Mouse (Mus musculus): ENCODE data around the gene Klk4. TPM values are rescaled to one million over a fixed set of nuclear protein-coding genes. Genes with fewer than 3 reads are reported as not detected.

The Klk4 gene
- polyA plus RNA-seq, 1 experiment from 2014 or later, result not detected

DNA sequence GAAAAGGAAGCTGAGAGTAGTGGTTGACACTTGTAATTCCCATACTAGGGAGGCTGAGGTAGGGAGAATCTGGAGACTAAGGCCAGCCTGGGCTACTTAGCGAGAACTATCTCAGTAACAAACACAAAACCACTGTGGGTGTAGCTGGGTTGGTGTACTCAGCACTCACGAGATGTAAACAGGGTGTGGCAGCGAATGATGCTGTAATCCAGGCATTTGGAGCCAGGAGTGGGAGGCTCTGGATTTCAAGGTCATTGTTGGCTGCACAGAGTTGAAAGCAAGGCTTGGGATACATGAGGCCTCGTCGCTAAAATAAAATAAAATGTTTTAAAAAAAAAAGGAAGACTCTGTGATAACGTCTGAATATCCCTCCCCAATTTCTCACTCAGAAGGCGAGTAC lies 24.7 kb upstream of the Klk4 start:
- H3K36me3 ChIP-seq (replicated peaks; ENCODE audit: insufficient read depth, low read length), result no peaks in the 10 kb centered on the region
- H3K9me3 ChIP-seq (ENCODE audit: low read length), result no peaks in the 10 kb centered on the region
- DNase-seq, result no peak
- H3K27ac ChIP-seq (ENCODE audit: low read depth), result no peak overlapping the region
- no peaks in the 10 kb centered on the region for H3K27me3 ChIP-seq (ENCODE audit: insufficient read depth, low read length)
- H3K4me2 ChIP-seq (ENCODE audit: low read depth, low read length), result no peak overlapping the region
- no peak overlapping the region for H3K9ac ChIP-seq (replicated peaks)
- no peak overlapping the region for H3K4me3 ChIP-seq (ENCODE audit: low read depth, low read length)
- no peak for ATAC-seq
- WGBS (ENCODE audit: insufficient replicate concordance), result 60% methylated on average over 7 of the region's 7 CpGs
- no peak for TF ChIP-seq EP300 (IDR thresholded peaks at IDR 0.05; ENCODE audit: low read depth)
- H3K4me1 ChIP-seq (ENCODE audit: insufficient read depth), result no peaks in the 10 kb centered on the region

DNA sequence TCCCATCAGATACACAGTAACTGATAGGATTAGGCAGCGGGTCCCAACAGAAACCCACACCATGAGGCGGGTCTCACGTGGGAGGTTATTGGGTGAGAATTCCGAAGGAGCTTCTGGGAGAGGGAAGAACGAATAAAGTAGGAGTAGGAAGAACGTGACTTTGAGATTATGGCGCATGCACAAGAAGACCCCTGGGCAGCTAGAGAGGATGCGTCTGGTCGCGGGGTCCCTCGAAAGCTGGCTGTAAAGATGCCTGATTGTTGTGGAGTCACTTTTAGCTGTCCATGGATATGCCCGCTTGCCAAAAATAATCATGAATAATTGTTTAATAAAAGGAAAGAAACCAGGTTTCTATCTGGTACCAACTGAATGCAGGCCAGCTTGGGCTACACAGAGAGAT lies 23.5 kb upstream of the Klk4 start:
- WGBS (ENCODE audit: insufficient replicate concordance), result 86% methylated on average over 12 of the region's 12 CpGs
- Histone ChIP-seq H3K9me3 (ENCODE audit: low read length) (no peaks in the 10 kb centered on the region), H3K4me2 (ENCODE audit: low read depth, low read length) (no peak overlapping the region)

DNA sequence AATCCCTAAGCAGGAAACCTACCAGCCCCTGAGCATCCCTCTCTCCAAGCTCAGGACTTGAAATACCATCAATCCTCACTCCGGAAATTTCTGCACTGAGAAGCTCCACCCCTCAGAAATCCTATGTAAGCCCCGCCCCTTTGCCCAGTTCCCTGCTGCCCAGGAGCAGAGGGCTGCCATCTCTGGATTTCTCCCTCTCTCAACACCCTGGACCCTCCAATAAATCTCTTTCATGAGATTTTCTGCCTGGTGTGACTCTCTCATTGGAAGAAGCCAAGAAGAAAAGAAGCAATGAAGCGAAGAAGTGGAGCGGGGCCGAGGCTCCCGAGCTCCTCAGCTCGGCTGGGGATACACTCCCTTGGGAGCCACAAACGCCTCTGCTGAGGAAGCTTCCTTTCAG lies 20.5 kb upstream of the Klk4 start:
- TF ChIP-seq EP300 (IDR thresholded peaks at IDR 0.05; ENCODE audit: low read depth) (no peak), CTCF (IDR thresholded peaks at IDR 0.05; ENCODE audit: low read depth) (no peak)
- WGBS (ENCODE audit: insufficient replicate concordance), result 84% methylated on average over 8 of the region's 8 CpGs
- Histone ChIP-seq H3K36me3 (replicated peaks; ENCODE audit: insufficient read depth, low read length) (no peaks in the 10 kb centered on the region), H3K27ac (ENCODE audit: low read depth) (no peak overlapping the region), H3K9ac (replicated peaks) (no peak overlapping the region), H3K4me2 (ENCODE audit: low read depth, low read length) (no peak overlapping the region), H3K27me3 (ENCODE audit: insufficient read depth, low read length) (no peaks in the 10 kb centered on the region), H3K4me3 (ENCODE audit: low read depth, low read length) (no peak overlapping the region), H3K4me1 (ENCODE audit: insufficient read depth) (no peaks in the 10 kb centered on the region), H3K9me3 (ENCODE audit: low read length) (no peaks in the 10 kb centered on the region)
- DNase-seq, result no peak
- no peak for ATAC-seq

More for the DNA sequence above, 23.5 kb upstream of the Klk4 start:
- Histone ChIP-seq H3K36me3 (replicated peaks; ENCODE audit: insufficient read depth, low read length) (no peaks in the 10 kb centered on the region), H3K9ac (replicated peaks) (no peak overlapping the region), H3K4me3 (ENCODE audit: low read depth, low read length) (no peak overlapping the region), H3K27ac (ENCODE audit: low read depth) (no peak overlapping the region), H3K27me3 (ENCODE audit: insufficient read depth, low read length) (no peaks in the 10 kb centered on the region), H3K4me1 (ENCODE audit: insufficient read depth) (no peaks in the 10 kb centered on the region)
- DNase-seq (no peak), ATAC-seq (no peak)
- TF ChIP-seq CTCF (IDR thresholded peaks at IDR 0.05; ENCODE audit: low read depth), result no peak

DNA sequence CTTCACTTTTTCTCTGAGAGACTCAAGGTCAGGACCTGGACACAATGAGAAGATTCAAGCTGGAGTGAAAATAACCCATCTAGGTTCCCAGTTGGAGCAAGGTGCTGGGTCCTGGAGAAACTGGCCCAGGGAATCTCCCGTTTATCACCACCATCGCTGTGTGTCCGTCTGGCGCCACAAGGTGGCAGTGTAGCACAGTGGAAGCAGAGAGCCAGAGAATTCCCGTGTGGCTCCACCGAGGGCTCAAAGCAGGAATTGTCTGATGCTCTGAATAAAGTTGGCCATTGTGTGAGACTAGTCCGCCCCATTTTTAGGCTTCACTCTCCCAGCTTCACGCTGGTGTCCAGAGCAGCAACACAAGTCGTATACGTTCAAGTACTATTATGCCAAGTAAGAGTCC lies 7.7 kb upstream of the Klk4 start:
- no peaks in the 10 kb centered on the region for H3K36me3 ChIP-seq (replicated peaks; ENCODE audit: insufficient read depth, low read length)
- H3K4me2 ChIP-seq (ENCODE audit: low read depth, low read length), result no peak overlapping the region
- no peak for ATAC-seq
- H3K4me3 ChIP-seq (ENCODE audit: low read depth, low read length), result no peak overlapping the region
- DNase-seq, result peak; percentile 65
- H3K27ac ChIP-seq (ENCODE audit: low read depth), result no peak overlapping the region
- peak; percentile 81 for TF ChIP-seq CTCF (IDR thresholded peaks at IDR 0.05; ENCODE audit: low read depth)
- TF ChIP-seq EP300 (IDR thresholded peaks at IDR 0.05; ENCODE audit: low read depth), result no peak
- no peaks in the 10 kb centered on the region for H3K9me3 ChIP-seq (ENCODE audit: low read length)
- 9% methylated on average over 10 of the region's 10 CpGs for WGBS (ENCODE audit: insufficient replicate concordance)
- no peak overlapping the region for H3K9ac ChIP-seq (replicated peaks)
- H3K4me1 ChIP-seq (ENCODE audit: insufficient read depth), result no peaks in the 10 kb centered on the region
- H3K27me3 ChIP-seq (ENCODE audit: insufficient read depth, low read length), result no peaks in the 10 kb centered on the region

DNA sequence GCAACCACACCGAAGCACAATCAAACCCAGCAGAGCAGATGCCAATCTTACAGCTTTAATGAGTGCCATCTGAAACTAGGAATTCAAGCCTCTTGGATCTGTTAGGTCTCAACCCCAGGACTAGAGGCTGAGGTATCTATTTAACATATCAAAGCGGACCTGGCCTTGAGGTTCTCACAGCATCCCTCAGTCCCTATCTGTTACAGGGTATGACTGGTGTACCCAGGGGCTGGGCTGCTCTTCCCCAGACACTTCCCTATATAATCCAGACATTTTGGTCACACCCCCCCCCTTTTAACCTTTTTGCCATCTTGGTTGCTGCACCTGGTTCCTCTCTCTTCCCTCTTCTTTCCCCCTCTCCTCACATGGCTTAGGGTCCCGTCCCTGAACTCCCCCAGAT lies 7.3 kb upstream of the Klk4 start:
- Histone ChIP-seq H3K4me1 (ENCODE audit: insufficient read depth) (no peaks in the 10 kb centered on the region), H3K36me3 (replicated peaks; ENCODE audit: insufficient read depth, low read length) (no peaks in the 10 kb centered on the region), H3K27ac (ENCODE audit: low read depth) (no peak overlapping the region), H3K4me2 (ENCODE audit: low read depth, low read length) (no peak overlapping the region), H3K27me3 (ENCODE audit: insufficient read depth, low read length) (no peaks in the 10 kb centered on the region), H3K9me3 (ENCODE audit: low read length) (no peaks in the 10 kb centered on the region), H3K4me3 (ENCODE audit: low read depth, low read length) (no peak overlapping the region), H3K9ac (replicated peaks) (no peak overlapping the region)
- DNase-seq (no peak), ATAC-seq (no peak)
- TF ChIP-seq EP300 (IDR thresholded peaks at IDR 0.05; ENCODE audit: low read depth) (no peak), CTCF (IDR thresholded peaks at IDR 0.05; ENCODE audit: low read depth) (no peak)
- 63% methylated on average over 3 of the region's 3 CpGs for WGBS (ENCODE audit: insufficient replicate concordance)

DNA sequence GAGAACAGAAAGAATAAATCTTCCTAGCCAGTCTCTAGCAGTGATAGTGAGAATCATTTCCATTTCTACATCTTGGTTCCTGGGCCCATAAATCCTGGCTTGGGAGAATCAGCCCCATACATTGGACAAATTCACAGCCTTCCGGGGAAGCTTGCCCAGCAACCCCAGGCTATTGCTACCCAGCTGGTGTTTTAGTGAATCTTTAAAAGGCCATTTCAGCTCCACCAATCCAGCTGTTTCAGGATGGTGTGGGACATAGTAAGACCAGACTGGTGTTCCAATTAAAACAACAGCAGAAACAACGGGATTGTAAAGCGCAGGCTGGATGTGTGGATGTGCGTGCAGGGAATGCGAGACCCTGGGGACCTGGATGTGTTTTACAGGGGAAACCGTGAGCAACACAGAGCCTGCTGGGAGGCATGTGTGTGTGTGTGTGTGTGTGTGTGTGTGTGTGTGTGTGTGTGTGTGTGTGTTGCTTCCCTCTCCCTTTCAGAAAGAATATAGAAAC lies 6.0 kb upstream of the Klk4 start:
- WGBS (ENCODE audit: insufficient replicate concordance), result 82% methylated on average over 6 of the region's 6 CpGs
- H3K27me3 ChIP-seq (ENCODE audit: insufficient read depth, low read length), result no peaks in the 10 kb centered on the region
- no peaks in the 10 kb centered on the region for H3K4me1 ChIP-seq (ENCODE audit: insufficient read depth)
- no peak overlapping the region for H3K4me2 ChIP-seq (ENCODE audit: low read depth, low read length)
- TF ChIP-seq EP300 (IDR thresholded peaks at IDR 0.05; ENCODE audit: low read depth) (no peak), CTCF (IDR thresholded peaks at IDR 0.05; ENCODE audit: low read depth) (no peak)
- no peaks in the 10 kb centered on the region for H3K9me3 ChIP-seq (ENCODE audit: low read length)
- H3K9ac ChIP-seq (replicated peaks), result no peak overlapping the region
- no peak overlapping the region for H3K4me3 ChIP-seq (ENCODE audit: low read depth, low read length)
- DNase-seq (no peak), ATAC-seq (no peak)
- H3K36me3 ChIP-seq (replicated peaks; ENCODE audit: insufficient read depth, low read length), result no peaks in the 10 kb centered on the region
- no peak overlapping the region for H3K27ac ChIP-seq (ENCODE audit: low read depth)

- H3K36me3 ChIP-seq (replicated peaks; ENCODE audit: insufficient read depth, low read length), result no peaks in the 10 kb centered on the region
- no peak for TF ChIP-seq CTCF (IDR thresholded peaks at IDR 0.05; ENCODE audit: low read depth)
- no peak for TF ChIP-seq EP300 (IDR thresholded peaks at IDR 0.05; ENCODE audit: low read depth)
- ATAC-seq (no peak), DNase-seq (no peak)
- H3K4me3 ChIP-seq (ENCODE audit: low read depth, low read length), result no peak overlapping the region
- H3K9ac ChIP-seq (replicated peaks), result no peak overlapping the region
- H3K9me3 ChIP-seq (ENCODE audit: low read length), result no peaks in the 10 kb centered on the region
- no peaks in the 10 kb centered on the region for H3K4me1 ChIP-seq (ENCODE audit: insufficient read depth)
- H3K27me3 ChIP-seq (ENCODE audit: insufficient read depth, low read length), result no peaks in the 10 kb centered on the region
- WGBS (ENCODE audit: insufficient replicate concordance), result 58% methylated on average over 4 of the region's 4 CpGs
- H3K4me2 ChIP-seq (ENCODE audit: low read depth, low read length), result no peak overlapping the region
- no peak overlapping the region for H3K27ac ChIP-seq (ENCODE audit: low read depth)
These were observed 4.5 kb upstream of the Klk4 start for GRCm38 (mm10) chr7:43876444-43876843.
